Mouse (Mus musculus) limb, embryonic 10.5 days (tissue): ENCODE data around the gene Sgip1. TPM values are rescaled to one million over a fixed set of nuclear protein-coding genes. Genes with fewer than 3 reads are reported as not detected.
A peak's percentile ranks its signal among the peaks of the same experiment; 100 is the strongest.

ENCODE experiments used
- DNase-seq: peaks from one replicate; pipeline ENCODE4 v3.0.0-alpha.2; 2017; ENCODE audit warnings: low spot score
- H3K27ac ChIP-seq: fragments of 300-500 bp; sonication (generic); 2 replicates; pipeline ENCODE4 v1.5.1; 2016; ENCODE audit warnings: mild to moderate bottlenecking
- H3K27me3 ChIP-seq: fragments of 300-500 bp; sonication (generic); 2 replicates; pipeline ENCODE4 v1.6.1; 2016; ENCODE audit warnings: low read depth, mild to moderate bottlenecking; ENCODE audit not compliant: poor library complexity, severe bottlenecking
- H3K36me3 ChIP-seq: fragments of 300-500 bp; sonication (generic); 2 replicates; pipeline ENCODE4 v1.6.1; 2016; ENCODE audit warnings: mild to moderate bottlenecking, moderate library complexity
- H3K4me1 ChIP-seq: fragments of 300-500 bp; sonication (generic); 2 replicates; pipeline ENCODE4 v1.6.1; 2016
- H3K4me3 ChIP-seq: fragments of 300-500 bp; sonication (generic); 2 replicates; pipeline ENCODE4 v1.5.1; 2016; ENCODE audit warnings: mild to moderate bottlenecking, moderate library complexity
- H3K9me3 ChIP-seq: fragments of 300-500 bp; sonication (generic); replicated peaks from 2 replicates; pipeline ENCODE4 v1.6.1; 2016; ENCODE audit warnings: mild to moderate bottlenecking
- WGBS: fragments of 180-500 bp; shearing (Covaris S2); methylation state at CpG from one replicate; pipeline ENCODE4 v1.1.7; 2016; 5-methylcytosine and 5-hydroxymethylcytosine counted together
- polyA plus RNA-seq: library from polyadenylated mRNA; unstranded; fragments of >200 nt; fragmentation: Nextera tagmentation; extraction: Ambion mirVana; gene quantifications from 2 replicates; pipeline ENCODE4 v1.2.1, GENCODE M21; 2016

The Sgip1 gene
- polyA plus RNA-seq, 1 experiment from 2014 or later, result 6.2 TPM

DNA sequence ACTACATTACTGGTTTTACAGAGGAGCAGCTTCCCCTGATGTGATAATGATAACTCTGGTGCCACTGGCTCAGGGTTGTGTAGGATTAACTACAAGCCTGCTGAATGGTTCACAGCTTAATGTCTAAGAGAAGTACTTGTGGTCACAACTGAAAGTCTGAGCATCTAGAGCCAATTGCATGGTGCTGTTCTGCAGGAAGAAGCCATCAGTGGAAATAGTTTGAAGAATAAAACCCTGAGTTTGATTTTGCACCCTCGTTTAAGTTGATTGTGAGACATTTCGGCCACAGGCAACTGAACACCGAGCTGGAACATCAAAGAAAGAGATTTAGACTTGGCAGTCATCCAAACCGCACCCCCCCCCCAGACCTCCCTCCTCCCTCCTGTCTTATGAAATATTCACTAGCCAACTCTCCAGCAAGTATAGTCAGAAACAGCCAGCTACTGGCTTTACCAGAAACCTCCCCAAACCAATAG is 265.9 kb downstream of the Sgip1 start:
- H3K27ac ChIP-seq, result peak overlapping the region; percentile 89
- H3K4me3 ChIP-seq, result no peak overlapping the region
- H3K9me3 ChIP-seq, result no peaks in the 10 kb centered on the region
- peaks cover 34% of the 10 kb centered on the region for H3K4me1 ChIP-seq
- no peaks in the 10 kb centered on the region for H3K27me3 ChIP-seq
- 55% methylated on average over 4 of the region's 4 CpGs for WGBS
- no peaks in the 10 kb centered on the region for H3K36me3 ChIP-seq
- peak; percentile 49 for DNase-seq

DNA sequence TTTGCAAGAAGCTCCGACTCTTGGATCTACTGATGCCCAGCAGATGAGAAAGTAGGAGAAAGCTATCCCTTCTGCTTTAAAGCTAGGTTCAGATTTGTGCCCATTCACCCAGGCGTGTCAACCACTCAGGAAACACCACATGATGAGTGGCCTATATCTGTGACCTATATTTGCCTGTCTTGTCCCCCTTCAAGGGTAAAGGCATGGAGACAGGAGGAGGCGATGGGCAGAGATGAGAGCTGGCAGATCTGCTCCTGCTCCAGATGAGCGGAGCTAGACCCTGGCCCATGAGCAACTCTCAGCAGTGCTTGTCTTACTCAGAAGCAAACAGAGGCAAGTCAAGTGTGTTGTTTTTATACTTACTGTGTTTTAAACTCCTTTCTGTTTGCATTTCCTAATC is 269.6 kb downstream of the Sgip1 start:
- Histone ChIP-seq H3K36me3 (no peaks in the 10 kb centered on the region), H3K27ac (no peak overlapping the region), H3K4me3 (no peak overlapping the region), H3K4me1 (peaks cover 44% of the 10 kb centered on the region), H3K27me3 (no peaks in the 10 kb centered on the region), H3K9me3 (no peaks in the 10 kb centered on the region)
- no peak for DNase-seq
- 90% methylated on average over 4 of the region's 4 CpGs for WGBS

DNA sequence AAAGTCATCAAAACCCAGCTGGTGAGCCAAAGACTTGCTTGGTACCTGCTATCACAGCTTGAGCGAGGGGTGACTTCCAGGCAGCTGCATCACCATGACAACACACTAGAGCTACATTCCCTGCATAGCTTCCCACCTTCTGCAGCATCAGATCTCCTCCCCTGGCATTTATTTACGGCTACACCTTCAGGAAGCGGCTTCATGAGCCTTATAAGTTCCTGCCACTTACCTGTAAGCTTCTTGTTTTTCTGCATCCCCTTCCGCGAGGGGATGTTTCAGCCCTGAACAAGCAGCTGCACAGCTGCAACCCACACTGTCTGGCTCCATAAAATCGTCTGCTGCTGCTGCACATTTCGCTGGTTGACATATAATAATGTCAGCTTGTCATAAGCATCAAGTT is 270.7 kb downstream of the Sgip1 start:
- no peak for DNase-seq
- WGBS, result 37% methylated on average over 7 of the region's 7 CpGs
- no peaks in the 10 kb centered on the region for H3K36me3 ChIP-seq
- H3K27me3 ChIP-seq, result no peaks in the 10 kb centered on the region
- no peaks in the 10 kb centered on the region for H3K9me3 ChIP-seq
- peaks cover 42% of the 10 kb centered on the region for H3K4me1 ChIP-seq
- no peak overlapping the region for H3K4me3 ChIP-seq
- H3K27ac ChIP-seq, result no peak overlapping the region

DNA sequence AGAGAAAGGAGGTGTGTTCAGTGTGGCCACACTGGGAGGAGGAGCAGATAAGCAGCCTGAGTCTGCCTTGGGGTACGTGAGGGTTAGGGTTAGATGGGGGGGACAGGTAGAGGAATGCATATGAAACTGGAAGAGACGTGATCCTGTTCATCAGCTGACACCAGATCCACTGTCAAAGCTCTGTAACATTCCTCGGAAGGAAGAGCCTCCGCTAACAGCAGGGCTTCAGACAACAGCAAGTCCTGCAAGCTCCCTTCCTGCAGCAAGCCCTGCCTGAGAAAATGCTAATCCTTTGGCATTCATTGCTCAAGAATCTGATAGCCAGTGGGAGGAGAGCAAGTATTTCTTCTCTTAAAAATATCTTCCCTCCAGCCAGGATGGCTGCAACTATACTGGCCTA is 272.4 kb downstream of the Sgip1 start:
- Histone ChIP-seq H3K9me3 (no peaks in the 10 kb centered on the region), H3K4me3 (no peak overlapping the region), H3K27ac (peak overlapping the region; percentile 68), H3K4me1 (peaks cover 41% of the 10 kb centered on the region), H3K27me3 (no peaks in the 10 kb centered on the region), H3K36me3 (no peaks in the 10 kb centered on the region)
- DNase-seq, result no peak
- WGBS, result 17% methylated on average over 4 of the region's 4 CpGs

Other genes with a start within 250 kb of the Sgip1 start
- 0.10 and 0.25 TPM in 2 replicates for gene Tctex1d1, start 237.3 kb downstream of the Sgip1 start, polyA plus RNA-seq